Mouse (Mus musculus) forebrain, postnatal 0 days (tissue): ENCODE data around the gene Akap8l. TPM values are rescaled to one million over a fixed set of nuclear protein-coding genes. Genes with fewer than 3 reads are reported as not detected.

ENCODE experiments used
- ATAC-seq: fragments of 200-750 bp; cut with Nextera tagmentation; 2 replicates; pipeline ENCODE4 v1.8.0; 2017; ENCODE audit warnings: mild to moderate bottlenecking, moderate library complexity
- DNase-seq: peaks from one replicate; pipeline ENCODE4 v3.0.0-alpha.2; 2015
- H3K27ac ChIP-seq: fragments of 300-500 bp; sonication (generic); 2 replicates; pipeline ENCODE4 v1.5.1; 2014; ENCODE audit warnings: low read depth, mild to moderate bottlenecking, antibody characterized with exemption, low read length, moderate library complexity, mixed read lengths
- H3K27me3 ChIP-seq: fragments of 300-500 bp; sonication (generic); 2 replicates; pipeline ENCODE4 v1.6.1; 2014; ENCODE audit warnings: mild to moderate bottlenecking, low read length, mixed read lengths; ENCODE audit not compliant: insufficient read depth
- H3K36me3 ChIP-seq: fragments of 300-500 bp; sonication (generic); 2 replicates; pipeline ENCODE4 v1.6.1; 2014; ENCODE audit warnings: mild to moderate bottlenecking, moderate library complexity; ENCODE audit not compliant: insufficient read depth
- H3K4me1 ChIP-seq: fragments of 300-500 bp; sonication (generic); 2 replicates; pipeline ENCODE4 v1.6.1; 2014; ENCODE audit warnings: antibody characterized with exemption; ENCODE audit not compliant: insufficient read depth
- H3K4me2 ChIP-seq: fragments of 300-500 bp; sonication (generic); 2 replicates; pipeline ENCODE4 v1.6.1; 2014; ENCODE audit warnings: low read depth, mild to moderate bottlenecking, moderate library complexity
- H3K4me3 ChIP-seq: fragments of 300-500 bp; sonication (generic); 2 replicates; pipeline ENCODE4 v1.5.1; 2014; ENCODE audit warnings: low read depth, low read length, mixed read lengths
- H3K9ac ChIP-seq: fragments of 300-500 bp; sonication (generic); 2 replicates; pipeline ENCODE4 v1.6.1; 2014; ENCODE audit warnings: mild to moderate bottlenecking
- H3K9me3 ChIP-seq: fragments of 300-500 bp; sonication (generic); 2 replicates; pipeline ENCODE4 v1.6.1; 2016; ENCODE audit warnings: low read length
- CTCF ChIP-seq: sonication (generic); IDR thresholded peaks from 2 replicates; pipeline ENCODE4 v1.5.1; 2016; ENCODE audit warnings: antibody characterized with exemption, control low read depth, low read depth
- WGBS: fragments of 180-500 bp; shearing (Covaris S2); extraction: QIAGEN DNeasy Blood & Tissue Kit; methylation state at CpG from one replicate; pipeline ENCODE4 v1.1.7; 2014; 5-methylcytosine and 5-hydroxymethylcytosine counted together
- polyA plus RNA-seq: library from polyadenylated mRNA; unstranded; fragments of >200 nt; fragmentation: Nextera tagmentation; extraction: Ambion mirVana; gene quantifications from 2 replicates; pipeline ENCODE4 v1.2.1, GENCODE M21; 2015
- total RNA-seq: library from RNA; depleted of rRNA; stranded (reverse); fragments of >200 nt; gene quantifications from 2 replicates; pipeline ENCODE4 v1.2.3, GENCODE M21; 2014

Akap8l gene
- total and polyA plus RNA-seq, 2 experiments from 2014 or later, result 74.2 to 80.5 TPM

DNA sequence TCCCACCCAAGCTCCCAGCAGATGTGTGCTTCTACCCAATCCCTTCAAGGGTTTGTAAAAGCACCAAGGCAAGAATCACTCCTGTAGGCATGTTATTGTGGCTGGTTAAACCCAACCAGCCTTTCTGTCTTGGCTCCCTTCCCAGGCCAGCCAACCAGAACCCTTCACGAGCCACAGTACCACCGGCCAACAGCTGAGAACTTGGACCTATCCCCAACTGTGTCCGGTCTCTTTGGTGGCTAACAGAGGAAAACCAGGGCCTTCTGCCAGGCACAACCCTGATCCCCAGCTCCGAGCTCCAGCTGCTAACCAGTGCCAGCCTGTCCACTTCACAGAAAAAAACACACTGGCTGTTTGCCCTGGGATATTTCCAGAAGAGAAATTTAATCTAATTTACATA lies 3.3 kb upstream of the Akap8l start:
- no peaks in the 10 kb centered on the region for H3K27me3 ChIP-seq
- no peaks in the 10 kb centered on the region for H3K4me1 ChIP-seq
- ATAC-seq, result peak; percentile 12
- 24% methylated on average over 4 of the region's 4 CpGs for WGBS
- no peaks in the 10 kb centered on the region for H3K9me3 ChIP-seq
- TF ChIP-seq CTCF, result no peak
- no peak overlapping the region for H3K4me2 ChIP-seq
- DNase-seq, result peak; percentile 73
- peaks cover 46% of the 10 kb centered on the region for H3K36me3 ChIP-seq
- H3K4me3 ChIP-seq, result no peak overlapping the region
- no peak overlapping the region for H3K27ac ChIP-seq
- H3K9ac ChIP-seq, result no peak overlapping the region

DNA sequence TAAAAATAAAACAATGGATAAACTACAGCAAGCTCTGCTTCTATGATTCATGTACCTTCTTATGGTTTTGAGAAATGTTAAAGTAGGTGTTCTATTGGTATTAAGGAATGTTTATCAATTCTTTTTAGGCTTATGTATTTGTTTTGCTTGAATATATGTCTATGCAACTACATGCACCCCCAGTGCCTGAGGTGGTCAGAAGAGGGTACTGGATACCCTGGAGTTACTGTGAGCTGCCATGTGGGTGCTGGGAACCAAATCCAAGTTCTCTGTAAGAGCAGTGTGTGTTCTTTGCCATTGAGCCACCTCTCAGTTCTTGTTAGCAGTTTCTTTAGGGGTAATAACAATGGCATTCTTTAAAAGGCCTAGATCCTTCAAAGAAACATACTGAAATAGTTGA lies 1.3 kb upstream of the Akap8l start:
- H3K4me1 ChIP-seq, result no peaks in the 10 kb centered on the region
- H3K27me3 ChIP-seq, result no peaks in the 10 kb centered on the region
- no peak overlapping the region for H3K4me2 ChIP-seq
- no peak overlapping the region for H3K9ac ChIP-seq
- H3K27ac ChIP-seq, result no peak overlapping the region
- peaks cover 26% of the 10 kb centered on the region for H3K36me3 ChIP-seq
- ATAC-seq, result no peak
- no peak for DNase-seq
- no peak overlapping the region for H3K4me3 ChIP-seq
- TF ChIP-seq CTCF, result no peak
- H3K9me3 ChIP-seq, result no peaks in the 10 kb centered on the region

DNA sequence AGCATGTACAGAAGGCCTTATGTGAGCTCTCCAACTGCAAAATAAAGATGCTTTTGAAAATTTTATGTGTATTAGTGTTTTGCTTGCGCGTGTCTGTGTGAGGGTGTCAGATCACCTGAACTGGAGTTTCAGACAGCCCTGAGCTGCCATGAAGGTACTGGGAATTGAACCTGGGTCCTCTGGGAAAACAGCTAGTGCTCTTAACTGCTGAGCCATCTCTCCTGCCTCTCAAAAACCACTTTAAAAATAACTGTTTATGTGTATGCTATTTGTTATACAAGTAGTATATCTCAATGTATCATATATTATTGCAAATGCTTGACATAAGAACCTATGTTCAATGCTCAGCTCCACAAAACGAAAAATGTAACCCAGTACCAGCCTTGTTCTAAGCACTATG lies 862 bp upstream of the Akap8l start:
- H3K4me1 ChIP-seq, result no peaks in the 10 kb centered on the region
- no peak for DNase-seq
- TF ChIP-seq CTCF, result no peak
- WGBS, result 78% methylated on average over 3 of the region's 3 CpGs
- H3K9me3 ChIP-seq, result no peaks in the 10 kb centered on the region
- ATAC-seq, result no peak
- H3K4me3 ChIP-seq, result peak overlapping the region; percentile 91; the same call in 1 of the 2 replicates
- H3K27me3 ChIP-seq, result no peaks in the 10 kb centered on the region
- H3K27ac ChIP-seq, result no peak overlapping the region
- H3K36me3 ChIP-seq, result peaks cover 22% of the 10 kb centered on the region
- H3K4me2 ChIP-seq, result peak overlapping the region; percentile 83; the same call in 1 of the 2 replicates
- H3K9ac ChIP-seq, result no peak overlapping the region

DNA sequence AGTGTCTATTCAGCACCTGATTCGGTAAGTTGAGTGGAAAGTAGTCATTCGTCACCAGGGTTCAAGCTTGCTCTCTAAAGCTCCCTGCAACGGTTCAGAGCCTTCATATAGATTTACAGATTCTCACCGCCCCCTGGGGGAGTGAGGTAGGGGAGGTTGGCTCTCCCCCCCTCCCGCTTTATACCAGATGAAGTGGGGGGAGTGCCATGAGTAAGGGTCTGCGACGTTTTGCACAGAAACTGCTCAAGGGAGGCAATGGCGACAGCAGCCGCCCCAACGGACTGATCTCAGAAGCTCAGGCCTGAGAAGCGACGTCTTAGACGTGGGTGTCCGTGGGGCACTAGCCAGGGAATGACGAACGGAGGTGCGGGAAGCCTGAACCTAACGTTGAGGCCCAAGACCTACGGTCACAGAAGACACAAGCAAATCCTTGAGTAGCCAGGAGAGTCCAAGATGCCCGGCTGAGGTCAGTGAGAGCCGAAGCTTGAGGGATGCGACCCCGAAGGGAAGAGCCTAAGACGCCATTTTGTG lies 491 bp downstream of the Akap8l start:
- DNase-seq, result no peak

DNA sequence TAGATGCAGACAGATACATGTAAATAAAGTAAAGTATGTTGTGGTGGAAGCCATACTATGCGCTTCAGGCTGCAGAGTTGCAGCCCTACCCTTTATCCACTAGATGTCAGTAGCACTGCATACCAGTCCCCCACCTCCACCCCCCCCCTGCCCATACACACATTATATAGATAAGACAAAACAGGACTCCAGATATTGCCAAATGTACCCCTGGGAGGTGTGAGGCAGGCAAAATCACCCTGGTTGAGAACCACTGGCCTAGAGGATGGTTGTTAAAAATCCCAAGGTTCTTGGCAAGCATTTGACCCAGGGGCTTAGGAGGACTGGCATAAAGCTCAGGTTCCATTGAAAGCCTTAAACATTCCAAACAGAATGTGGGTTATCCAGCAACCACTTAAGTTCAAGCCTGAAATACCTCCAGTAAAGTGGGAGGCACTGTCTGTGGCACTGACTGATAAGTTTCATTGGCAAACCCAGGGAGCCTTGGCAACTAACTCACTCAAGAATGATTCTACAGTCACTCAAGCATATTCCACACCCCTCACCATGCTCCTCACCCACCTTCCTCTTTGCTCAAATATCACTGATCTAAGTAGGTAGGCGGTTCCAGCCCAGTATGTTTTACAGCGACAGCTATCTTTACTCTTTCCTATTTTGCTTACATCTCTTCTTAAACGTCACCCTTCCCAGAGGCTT lies 1.2 kb downstream of the Akap8l start:
- Histone ChIP-seq H3K9me3 (no peaks in the 10 kb centered on the region), H3K9ac (peak overlapping the region; percentile 91; the same call in 1 of the 2 replicates), H3K4me2 (peak overlapping the region; percentile 83), H3K36me3 (peaks cover 8% of the 10 kb centered on the region), H3K4me3 (peak overlapping the region; percentile 91), H3K27ac (peak overlapping the region; percentile 88; the same call in 1 of the 2 replicates), H3K4me1 (no peaks in the 10 kb centered on the region), H3K27me3 (no peaks in the 10 kb centered on the region)
- ATAC-seq (0 out of 2 replicates have a peak, but pooled peaks have one; percentile 23), DNase-seq (peak; percentile 72)
- 11% methylated on average over 4 of the region's 4 CpGs for WGBS
- peak; percentile 91 for TF ChIP-seq CTCF

More for the DNA sequence above, 491 bp downstream of the Akap8l start:
- no peaks in the 10 kb centered on the region for H3K27me3 ChIP-seq
- peak; percentile 11 for ATAC-seq
- WGBS, result 1% methylated on average over 24 of the region's 24 CpGs
- TF ChIP-seq CTCF, result no peak
- H3K4me3 ChIP-seq, result peak overlapping the region; percentile 91
- peak overlapping the region; percentile 83 for H3K4me2 ChIP-seq
- H3K9ac ChIP-seq, result peak overlapping the region; percentile 91
- H3K27ac ChIP-seq, result peak overlapping the region; percentile 88
- no peaks in the 10 kb centered on the region for H3K4me1 ChIP-seq
- H3K36me3 ChIP-seq, result peaks cover 8% of the 10 kb centered on the region
- H3K9me3 ChIP-seq, result no peaks in the 10 kb centered on the region

DNA sequence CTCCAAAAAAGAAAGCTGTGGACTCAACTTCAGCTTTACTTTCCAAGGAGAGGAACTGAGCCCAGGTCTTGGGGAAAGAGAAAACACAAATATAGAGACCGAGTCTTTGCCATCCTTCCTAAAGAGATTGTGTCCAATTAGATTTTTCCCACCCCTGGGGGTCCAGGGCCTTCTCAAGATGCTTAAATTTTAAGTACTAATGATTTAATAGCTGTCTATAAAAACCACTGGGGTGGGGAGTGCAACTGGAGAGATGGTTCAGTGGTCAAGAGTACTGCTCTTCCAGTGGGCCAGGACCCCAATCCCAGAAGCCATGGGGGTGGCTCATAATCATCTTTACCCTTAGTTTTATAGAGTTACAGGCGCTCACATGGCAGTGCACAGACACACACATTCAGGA lies 2.0 kb downstream of the Akap8l start:
- no peak overlapping the region for H3K9ac ChIP-seq
- peaks cover 8% of the 10 kb centered on the region for H3K36me3 ChIP-seq
- no peak overlapping the region for H3K27ac ChIP-seq
- WGBS, result 87% methylated on average over 2 of the region's 2 CpGs
- H3K9me3 ChIP-seq, result no peaks in the 10 kb centered on the region
- no peak for ATAC-seq
- H3K4me3 ChIP-seq, result no peak overlapping the region
- no peak for DNase-seq
- H3K4me2 ChIP-seq, result peak overlapping the region; percentile 83
- no peaks in the 10 kb centered on the region for H3K27me3 ChIP-seq
- no peak for TF ChIP-seq CTCF
- no peaks in the 10 kb centered on the region for H3K4me1 ChIP-seq

DNA sequence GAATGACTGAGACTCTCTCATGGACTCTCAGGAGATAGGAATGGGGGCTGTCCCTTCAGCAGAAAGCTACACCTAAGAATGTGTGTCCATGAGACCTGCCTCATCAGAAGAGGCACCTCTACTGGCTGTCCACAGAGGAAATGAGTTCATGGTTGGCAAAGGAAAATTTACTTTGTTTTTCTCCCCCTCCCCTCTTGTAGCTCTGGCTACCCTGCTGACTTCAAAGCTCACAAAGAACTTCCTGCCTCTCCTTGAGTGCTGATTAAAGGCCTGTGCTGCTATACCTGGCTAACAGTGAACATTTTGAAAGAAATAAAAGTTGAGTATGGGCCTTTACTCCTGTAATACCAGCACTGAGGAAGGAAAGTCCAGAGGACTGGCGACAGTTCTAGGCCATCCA lies 9.3 kb downstream of the Akap8l start:
- no peak for DNase-seq
- H3K4me2 ChIP-seq, result no peak overlapping the region
- WGBS, result 91% methylated on average over 1 of the region's 1 CpGs
- ATAC-seq, result no peak
- no peaks in the 10 kb centered on the region for H3K9me3 ChIP-seq
- peaks cover 38% of the 10 kb centered on the region for H3K36me3 ChIP-seq
- H3K9ac ChIP-seq, result no peak overlapping the region
- H3K4me1 ChIP-seq, result no peaks in the 10 kb centered on the region
- H3K4me3 ChIP-seq, result no peak overlapping the region
- H3K27ac ChIP-seq, result no peak overlapping the region
- no peak for TF ChIP-seq CTCF
- H3K27me3 ChIP-seq, result no peaks in the 10 kb centered on the region
